Mouse (Mus musculus) cortical plate, adult 2 months (tissue): ENCODE results near the gene Plscr1.

Source experiments
- CTCF ChIP-seq: fragments of 200-500 bp; IDR thresholded peaks from 2 replicates; pipeline ENCODE4 v1.5.1; 2011; ENCODE audit warnings: mild to moderate bottlenecking, control low read depth, low read length; ENCODE audit not compliant: insufficient read depth; ENCODE audit errors: extremely low read depth
- POLR2A ChIP-seq: fragments of 200-500 bp; IDR thresholded peaks from 2 replicates; pipeline ENCODE4 v1.6.1; 2011; ENCODE audit warnings: mild to moderate bottlenecking, low read length, control low read depth; ENCODE audit not compliant: insufficient read depth; ENCODE audit errors: extremely low read depth

DNA sequence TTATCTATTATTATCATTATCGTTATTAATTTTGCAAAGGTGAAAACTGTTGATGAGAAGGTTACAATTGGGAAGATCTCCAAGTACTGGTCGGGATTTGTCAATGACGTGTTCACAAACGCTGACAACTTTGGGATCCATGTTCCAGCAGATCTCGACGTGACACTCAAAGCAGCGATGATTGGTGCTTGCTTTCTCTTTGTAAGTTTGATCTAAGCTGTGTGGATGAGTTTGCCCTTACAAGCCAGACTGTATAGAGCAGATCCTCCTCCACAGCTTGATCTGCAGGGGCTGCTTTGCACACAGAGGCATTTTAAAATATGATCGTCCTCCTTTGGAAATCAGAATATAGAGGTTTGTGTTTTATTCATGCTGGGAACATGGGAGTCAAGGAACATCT is 41.8 kb upstream of the Plscr1 start:
- TF ChIP-seq POLR2A: no peak
- TF ChIP-seq CTCF: no peak
